Mouse (Mus musculus): ENCODE data around the gene Oas1f. TPM values are rescaled to one million over a fixed set of nuclear protein-coding genes. Genes with fewer than 3 reads are reported as not detected.
"Not testable (repeated sequence)": the region's sequence is repeated elsewhere in the genome, so short reads cannot be mapped to it uniquely, and the experiment has no call there.

Gene Oas1f
- 0.62 and 1.3 TPM in 2 replicates for polyA plus RNA-seq (2012; rRNA removed)

- no peak for DNase-seq (ENCODE audit: low read depth, low spot score)
- 15% methylated on average over 4 of the region's 4 CpGs for WGBS
Measured at GRCm38 (mm10) chr5:120847067-120847466, at the start of gene Oas1f. Oas1f (plus strand) TSS chr5:120847367.

- WGBS: 70% methylated on average over 5 of the region's 5 CpGs
- not testable (repeated sequence) for DNase-seq (ENCODE audit: low read depth, low spot score)
Measured at GRCm38 (mm10) chr5:120798147-120798546, 49.0 kb upstream of the Oas1f start.

- not testable (repeated sequence) for DNase-seq (ENCODE audit: low read depth, low spot score)
- 60% methylated on average over 2 of the region's 2 CpGs for WGBS
Measured at GRCm38 (mm10) chr5:120798943-120799342, 48.2 kb upstream of the Oas1f start.

GRCm38 (mm10) chr5:120803596-120803995 is 43.6 kb upstream of the Oas1f start:
- DNase-seq (ENCODE audit: low read depth, low spot score): no peak
- WGBS: 61% methylated on average over 2 of the region's 2 CpGs

- DNase-seq (ENCODE audit: low read depth, low spot score): no peak
Measured at GRCm38 (mm10) chr5:120806458-120806857, 40.7 kb upstream of the Oas1f start.

GRCm38 (mm10) chr5:120809171-120809570 is 38.0 kb upstream of the Oas1f start:
- WGBS: 34% methylated on average over 6 of the region's 6 CpGs
- DNase-seq (ENCODE audit: low read depth, low spot score): no peak

More at GRCm38 (mm10) chr5:120806458-120806857, 40.7 kb upstream of the Oas1f start:
- 94% methylated on average over 1 of the region's 1 CpGs for WGBS

GRCm38 (mm10) chr5:120811951-120812819 is 35.0 kb upstream of the Oas1f start, which contains the start of gene Oas1c:
Oas1c (minus strand) TSS chr5:120812514.
- DNase-seq (ENCODE audit: low read depth, low spot score): peak; percentile 92
- WGBS: 3% methylated on average over 18 of the region's 18 CpGs

GRCm38 (mm10) chr5:120813023-120813422 is 34.1 kb upstream of the Oas1f start:
- DNase-seq (ENCODE audit: low read depth, low spot score): no peak

GRCm38 (mm10) chr5:120815949-120816348 is 31.2 kb upstream of the Oas1f start:
- DNase-seq (ENCODE audit: low read depth, low spot score): no peak

More at GRCm38 (mm10) chr5:120813023-120813422, 34.1 kb upstream of the Oas1f start:
- 62% methylated on average over 6 of the region's 6 CpGs for WGBS

GRCm38 (mm10) chr5:120818999-120819398 is 28.2 kb upstream of the Oas1f start:
- no peak for DNase-seq (ENCODE audit: low read depth, low spot score)

More at GRCm38 (mm10) chr5:120815949-120816348, 31.2 kb upstream of the Oas1f start:
- 61% methylated on average over 3 of the region's 3 CpGs for WGBS

GRCm38 (mm10) chr5:120831031-120831430 is 16.1 kb upstream of the Oas1f start:
- DNase-seq (ENCODE audit: low read depth, low spot score): no peak
- 68% methylated on average over 4 of the region's 4 CpGs for WGBS

GRCm38 (mm10) chr5:120833335-120834280 is 13.6 kb upstream of the Oas1f start:
- WGBS: 8% methylated on average over 17 of the region's 17 CpGs
- no peak for DNase-seq (ENCODE audit: low read depth, low spot score)

GRCm38 (mm10) chr5:120836731-120837585 is 10.2 kb upstream of the Oas1f start:
- DNase-seq (ENCODE audit: low read depth, low spot score): no peak
- WGBS: 16% methylated on average over 8 of the region's 8 CpGs

- DNase-seq (ENCODE audit: low read depth, low spot score): no peak
Measured at GRCm38 (mm10) chr5:120844713-120845112, 2.5 kb upstream of the Oas1f start.

GRCm38 (mm10) chr5:120849601-120850136 is 2.5 kb downstream of the Oas1f start:
- 65% methylated on average over 3 of the region's 3 CpGs for WGBS

More at GRCm38 (mm10) chr5:120844713-120845112, 2.5 kb upstream of the Oas1f start:
- WGBS: 34% methylated on average over 3 of the region's 3 CpGs

GRCm38 (mm10) chr5:120859241-120859640 is 12.1 kb downstream of the Oas1f start:
- no peak for DNase-seq (ENCODE audit: low read depth, low spot score)
- 73% methylated on average over 2 of the region's 2 CpGs for WGBS

More at GRCm38 (mm10) chr5:120849601-120850136, 2.5 kb downstream of the Oas1f start:
- DNase-seq (ENCODE audit: low read depth, low spot score): no peak

- DNase-seq (ENCODE audit: low read depth, low spot score): no peak
- 15% methylated on average over 4 of the region's 4 CpGs for WGBS
Measured at GRCm38 (mm10) chr5:120861121-120861520, 14.0 kb downstream of the Oas1f start, which contains the start of gene Oas1h. Oas1h (plus strand) TSS chr5:120861421.

- DNase-seq (ENCODE audit: low read depth, low spot score): no peak
- 84% methylated on average over 3 of the region's 3 CpGs for WGBS
Measured at GRCm38 (mm10) chr5:120865336-120865860, 18.2 kb downstream of the Oas1f start.

All from large intestine, adult 2 months (tissue).